Mouse (Mus musculus) hindbrain, postnatal 0 days (tissue): Measurements from ENCODE around the gene Nipal3. TPM values are rescaled to one million over a fixed set of nuclear protein-coding genes. Genes with fewer than 3 reads are reported as not detected.

Experiments used
- ATAC-seq: fragments of 200-750 bp; cut with Nextera tagmentation; 2 replicates; pipeline ENCODE4 v1.8.0; 2017; ENCODE audit warnings: mild to moderate bottlenecking, moderate TSS enrichment, moderate library complexity
- DNase-seq: peaks from one replicate; pipeline ENCODE4 v3.0.0-alpha.2; 2015; ENCODE audit warnings: low spot score
- H3K27ac ChIP-seq: fragments of 300-500 bp; sonication (generic); 2 replicates; pipeline ENCODE4 v1.5.1; 2014; ENCODE audit warnings: mild to moderate bottlenecking
- H3K27me3 ChIP-seq: fragments of 300-500 bp; sonication (generic); 2 replicates; pipeline ENCODE4 v1.6.1; 2014; ENCODE audit warnings: low read length, mixed read lengths; ENCODE audit not compliant: insufficient read depth
- H3K36me3 ChIP-seq: fragments of 300-500 bp; sonication (generic); 2 replicates; pipeline ENCODE4 v1.6.1; 2014; ENCODE audit warnings: low read length, mixed read lengths; ENCODE audit not compliant: insufficient read depth
- H3K4me1 ChIP-seq: fragments of 300-500 bp; sonication (generic); 2 replicates; pipeline ENCODE4 v1.6.1; 2014; ENCODE audit warnings: antibody characterized with exemption, low read length, mixed read lengths; ENCODE audit not compliant: insufficient read depth
- H3K4me2 ChIP-seq: fragments of 300-500 bp; sonication (generic); 2 replicates; pipeline ENCODE4 v1.6.1; 2014; ENCODE audit warnings: low read depth, mild to moderate bottlenecking, low read length, moderate library complexity, mixed read lengths
- H3K4me3 ChIP-seq: fragments of 300-500 bp; sonication (generic); 2 replicates; pipeline ENCODE4 v1.5.1; 2014; ENCODE audit warnings: low read length
- H3K9ac ChIP-seq: fragments of 300-500 bp; sonication (generic); replicated peaks from 2 replicates; pipeline ENCODE4 v1.6.1; 2014; ENCODE audit warnings: mild to moderate bottlenecking, low read length, moderate library complexity, mixed read lengths
- H3K9me3 ChIP-seq: fragments of 300-500 bp; sonication (generic); 2 replicates; pipeline ENCODE4 v1.6.1; 2016; ENCODE audit warnings: low read length, mixed read lengths
- CTCF ChIP-seq: IDR thresholded peaks from 2 replicates; pipeline ENCODE4 v1.5.1; 2016; ENCODE audit warnings: antibody characterized with exemption, control low read depth, low read depth
- WGBS: fragments of 180-500 bp; shearing (Covaris S2); extraction: QIAGEN DNeasy Blood & Tissue Kit; methylation state at CpG from one replicate; pipeline ENCODE4 v1.1.7; 2014; 5-methylcytosine and 5-hydroxymethylcytosine counted together
- polyA plus RNA-seq: library from polyadenylated mRNA; unstranded; fragments of >200 nt; fragmentation: Nextera tagmentation; extraction: Ambion mirVana; gene quantifications from 2 replicates; pipeline ENCODE4 v1.2.1, GENCODE M21; 2015
- total RNA-seq: library from RNA; depleted of rRNA; stranded (reverse); fragments of >200 nt; gene quantifications from 2 replicates; pipeline ENCODE4 v1.2.3, GENCODE M21; 2014

The Nipal3 gene
- total and polyA plus RNA-seq, 2 experiments from 2014 or later, result 8.5 to 97.3 TPM

DNA sequence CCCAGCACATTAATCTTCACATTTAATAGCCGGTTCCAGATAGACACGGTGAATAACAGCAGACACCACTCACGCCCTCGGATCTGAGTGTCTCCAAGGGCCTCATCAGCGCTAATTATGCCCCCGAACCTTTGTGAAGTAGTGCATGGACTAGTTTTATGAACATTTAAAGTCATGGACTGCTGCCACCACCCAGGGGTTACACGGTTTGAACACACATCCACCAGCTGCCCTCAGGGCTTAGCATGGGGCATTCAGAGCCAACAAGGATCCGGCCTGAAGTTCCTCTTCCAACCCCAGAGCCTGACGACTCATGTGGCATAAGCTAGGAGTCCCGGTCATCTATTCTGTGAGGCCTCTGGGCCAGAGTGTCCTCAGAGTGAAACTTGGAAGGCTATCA, 9.8 kb downstream of the Nipal3 start:
- WGBS, result 55% methylated on average over 10 of the region's 10 CpGs
- Histone ChIP-seq H3K27ac (no peak overlapping the region), H3K9me3 (no peaks in the 10 kb centered on the region), H3K4me1 (no peaks in the 10 kb centered on the region), H3K4me2 (no peak overlapping the region), H3K9ac (no peak overlapping the region), H3K27me3 (no peaks in the 10 kb centered on the region), H3K36me3 (peaks cover 21% of the 10 kb centered on the region; the same call in 1 of the 2 replicates), H3K4me3 (no peak overlapping the region)
- no peak for TF ChIP-seq CTCF
- ATAC-seq (no peak), DNase-seq (no peak)

DNA sequence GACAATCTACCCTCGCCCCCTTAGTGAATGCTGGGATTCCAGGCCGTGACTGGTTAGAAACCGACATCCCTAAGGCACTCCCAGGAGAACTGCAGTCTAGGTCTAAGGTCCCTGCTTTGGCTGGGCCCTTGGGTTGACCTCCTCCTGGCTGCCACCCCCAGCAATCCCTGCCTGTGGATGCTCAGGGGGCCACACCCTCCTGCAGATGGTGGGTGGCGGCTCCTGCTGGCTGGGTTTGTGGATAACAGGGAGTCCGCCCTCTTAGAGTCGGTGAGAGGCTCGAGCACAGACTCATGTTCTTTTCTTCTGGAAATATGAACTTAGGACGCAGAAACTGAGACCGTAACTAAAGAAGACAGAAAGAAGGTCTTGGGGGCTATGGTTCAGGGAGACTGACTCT, 14.5 kb downstream of the Nipal3 start:
- Histone ChIP-seq H3K27ac (no peak overlapping the region), H3K27me3 (no peaks in the 10 kb centered on the region), H3K9me3 (no peaks in the 10 kb centered on the region), H3K9ac (no peak overlapping the region), H3K4me3 (no peak overlapping the region), H3K4me1 (no peaks in the 10 kb centered on the region), H3K36me3 (peaks cover 15% of the 10 kb centered on the region; the same call in 1 of the 2 replicates), H3K4me2 (no peak overlapping the region)
- WGBS, result 75% methylated on average over 9 of the region's 9 CpGs
- ATAC-seq, result no peak
- DNase-seq, result no peak
- TF ChIP-seq CTCF, result no peak

DNA sequence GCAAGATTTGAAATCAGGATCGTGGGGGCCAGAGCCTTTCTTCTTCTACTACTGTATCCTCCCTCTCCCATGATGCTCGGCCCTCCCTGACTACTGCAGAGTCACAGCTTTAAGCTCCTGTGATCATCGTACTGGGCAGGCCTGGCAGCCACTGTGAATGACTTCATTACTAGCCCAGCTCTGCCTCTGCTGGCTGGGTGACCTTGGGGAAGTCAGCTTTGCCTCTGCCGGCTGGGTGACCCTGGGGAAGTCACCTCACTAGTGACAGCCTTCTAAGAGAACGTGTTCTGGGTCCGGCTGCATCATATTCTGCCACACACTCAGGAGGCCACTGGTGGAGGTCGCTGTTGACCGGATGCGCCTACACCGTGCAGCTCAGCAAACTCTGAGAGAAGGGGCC, 17.0 kb downstream of the Nipal3 start:
- Histone ChIP-seq H3K27me3 (no peaks in the 10 kb centered on the region), H3K36me3 (peaks cover 22% of the 10 kb centered on the region; the same call in 1 of the 2 replicates), H3K27ac (no peak overlapping the region), H3K9ac (no peak overlapping the region), H3K4me3 (no peak overlapping the region), H3K4me2 (no peak overlapping the region), H3K4me1 (no peaks in the 10 kb centered on the region), H3K9me3 (no peaks in the 10 kb centered on the region)
- WGBS, result 82% methylated on average over 10 of the region's 10 CpGs
- ATAC-seq (no peak), DNase-seq (no peak)
- TF ChIP-seq CTCF, result no peak

DNA sequence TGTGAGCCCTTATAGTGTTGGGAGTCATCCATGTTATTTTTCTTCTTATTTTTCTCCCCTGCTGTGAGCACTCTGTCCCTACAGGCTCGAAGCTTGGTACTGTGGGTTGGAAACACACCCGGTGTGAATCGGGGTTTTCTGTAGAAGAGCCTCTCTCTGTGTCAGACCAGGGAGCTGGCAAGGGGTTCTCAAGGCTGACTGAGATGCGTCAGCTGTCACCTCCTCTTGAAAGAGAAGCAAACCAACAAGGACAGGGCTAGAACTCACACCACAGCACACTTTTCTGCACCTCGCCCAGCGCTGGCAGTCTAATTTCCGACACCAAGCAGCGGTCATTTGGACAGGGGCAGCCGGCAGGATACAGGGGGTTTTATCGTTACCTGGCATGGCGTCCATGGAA, 31.4 kb downstream of the Nipal3 start:
- WGBS, result 95% methylated on average over 11 of the region's 11 CpGs
- ATAC-seq (no peak), DNase-seq (no peak)
- Histone ChIP-seq H3K9me3 (no peaks in the 10 kb centered on the region), H3K4me1 (no peaks in the 10 kb centered on the region), H3K9ac (no peak overlapping the region), H3K4me2 (no peak overlapping the region), H3K27ac (no peak overlapping the region), H3K27me3 (no peaks in the 10 kb centered on the region), H3K36me3 (peaks cover 21% of the 10 kb centered on the region; the same call in 1 of the 2 replicates), H3K4me3 (no peak overlapping the region)
- no peak for TF ChIP-seq CTCF

DNA sequence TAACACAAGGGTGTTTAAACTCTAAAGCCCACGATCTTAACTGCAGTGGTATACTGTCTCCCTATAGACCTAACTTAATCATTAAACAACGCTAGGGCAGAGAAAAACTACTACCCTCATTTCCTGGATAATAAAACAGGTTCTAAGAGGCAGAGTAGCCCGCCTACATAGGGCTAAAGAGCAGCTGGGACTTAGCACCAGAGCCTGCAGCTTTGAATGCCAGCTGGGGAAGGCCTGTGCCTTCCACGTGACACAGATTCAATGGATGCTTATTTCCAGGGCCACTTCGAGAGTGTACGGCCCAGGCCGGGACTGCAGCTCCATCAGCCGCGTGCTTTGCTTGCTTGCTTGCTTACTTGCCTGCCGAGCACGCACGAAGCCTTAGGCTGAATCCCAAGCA, 41.3 kb downstream of the Nipal3 start:
- Histone ChIP-seq H3K27me3 (no peaks in the 10 kb centered on the region), H3K9ac (no peak overlapping the region), H3K4me3 (no peak overlapping the region), H3K27ac (no peak overlapping the region), H3K9me3 (no peaks in the 10 kb centered on the region), H3K4me2 (no peak overlapping the region), H3K36me3 (no peaks in the 10 kb centered on the region), H3K4me1 (peaks cover 3% of the 10 kb centered on the region; the same call in 1 of the 2 replicates)
- no peak for TF ChIP-seq CTCF
- 80% methylated on average over 12 of the region's 12 CpGs for WGBS
- no peak for DNase-seq
- no peak for ATAC-seq

DNA sequence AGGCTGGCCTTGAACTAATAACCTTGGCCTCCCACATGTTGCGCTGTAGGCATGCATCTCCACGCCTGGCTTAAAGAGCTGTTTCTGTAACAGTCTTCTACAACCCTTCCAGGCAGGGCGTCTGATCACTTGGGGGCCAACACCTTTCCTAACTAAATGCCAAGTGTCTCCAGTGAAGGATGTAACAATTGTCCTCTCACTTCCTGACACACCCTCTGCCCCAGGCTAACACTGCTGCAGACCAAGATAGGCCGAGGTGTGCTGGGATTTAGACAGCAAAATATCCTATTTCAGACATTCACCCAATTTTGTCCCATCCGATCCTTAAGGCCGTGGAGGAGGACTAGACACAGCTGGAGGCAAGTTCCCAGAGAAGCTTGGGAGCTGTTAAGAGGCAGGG, 41.7 kb downstream of the Nipal3 start:
- ATAC-seq, result no peak
- no peak for DNase-seq
- Histone ChIP-seq H3K36me3 (no peaks in the 10 kb centered on the region), H3K4me3 (no peak overlapping the region), H3K4me2 (no peak overlapping the region), H3K9ac (no peak overlapping the region), H3K27me3 (no peaks in the 10 kb centered on the region), H3K27ac (no peak overlapping the region), H3K9me3 (no peaks in the 10 kb centered on the region), H3K4me1 (peaks cover 3% of the 10 kb centered on the region; the same call in 1 of the 2 replicates)
- TF ChIP-seq CTCF, result no peak
- 82% methylated on average over 6 of the region's 6 CpGs for WGBS

DNA sequence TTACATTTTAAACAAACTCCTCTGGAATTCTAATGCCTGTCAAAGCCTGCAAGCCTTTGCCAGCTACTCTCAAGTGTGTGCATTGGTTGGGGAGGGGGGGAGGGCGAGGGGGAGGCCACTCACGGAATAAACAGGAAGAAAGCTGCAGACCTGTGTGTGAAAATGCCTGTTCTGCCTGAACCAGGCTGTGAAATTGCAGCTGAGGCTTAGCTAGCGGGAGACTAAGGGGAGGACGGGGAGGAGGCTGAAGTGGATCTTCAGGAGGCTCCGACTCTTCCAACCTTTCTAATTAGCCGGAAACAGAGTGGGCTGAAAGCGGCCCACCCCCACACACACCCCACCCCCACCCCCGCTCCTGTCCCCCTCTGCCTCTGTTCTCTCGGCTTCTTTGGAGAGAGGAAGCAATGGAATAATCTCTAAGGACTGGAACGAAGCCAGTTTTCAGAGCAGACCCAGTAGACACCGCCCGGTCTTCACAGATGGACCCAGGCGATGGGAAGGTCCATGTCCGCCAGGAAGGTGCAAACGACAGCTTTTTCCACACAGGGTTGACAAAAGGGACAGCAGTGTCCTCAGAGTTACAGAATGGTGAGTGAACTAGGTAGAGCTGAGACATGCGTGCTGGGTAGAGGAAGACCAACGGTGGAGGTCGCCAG, 43.4 kb downstream of the Nipal3 start:
- H3K27ac ChIP-seq, result peak overlapping the region; percentile 15; the same call in 1 of the 2 replicates
- H3K4me3 ChIP-seq, result no peak overlapping the region
- 0 out of 2 replicates have a peak overlapping the region, but pooled peaks have one; percentile 9 for H3K9ac ChIP-seq
- no peak for ATAC-seq
- no peaks in the 10 kb centered on the region for H3K9me3 ChIP-seq
- H3K4me1 ChIP-seq, result peaks cover 3% of the 10 kb centered on the region; the same call in 1 of the 2 replicates
- H3K4me2 ChIP-seq, result peak overlapping the region; percentile 16; the same call in 1 of the 2 replicates
- H3K36me3 ChIP-seq, result no peaks in the 10 kb centered on the region
- H3K27me3 ChIP-seq, result no peaks in the 10 kb centered on the region
- peak; percentile 11 for DNase-seq
- 41% methylated on average over 18 of the region's 18 CpGs for WGBS
- no peak for TF ChIP-seq CTCF
